Mouse (Mus musculus) stomach, embryonic 14.5 days (tissue): ENCODE measurements around the gene Gdpd3. TPM values are rescaled to one million over a fixed set of nuclear protein-coding genes. Genes with fewer than 3 reads are reported as not detected.

Experiments
- polyA plus RNA-seq: library from polyadenylated mRNA; unstranded; fragments of >200 nt; fragmentation: Nextera tagmentation; extraction: Ambion mirVana; gene quantifications from 2 replicates; pipeline ENCODE4 v1.2.1, GENCODE M21; 2014

Gdpd3 gene
- polyA plus RNA-seq, 1 experiment from 2014 or later, result 2.8 TPM

Other genes starting within 250 kb of the Gdpd3 start
- 163 and 172 TPM in 2 replicates for gene Eif3c, start 199.9 kb upstream of the Gdpd3 start, polyA plus RNA-seq
- 0.20 and 0.43 TPM in 2 replicates for gene Apobr, start 181.4 kb upstream of the Gdpd3 start, polyA plus RNA-seq
- 27.2 and 30.2 TPM in 2 replicates for gene Cln3, start 180.5 kb upstream of the Gdpd3 start, polyA plus RNA-seq
- not detected in 2 replicates for gene Il27, start 171.4 kb upstream of the Gdpd3 start, polyA plus RNA-seq
- gene Nupr1, start 135.5 kb upstream of the Gdpd3 start, polyA plus RNA-seq, result 7.0 and 21.7 TPM in 2 replicates
- 61.2 and 67.4 TPM in 2 replicates for gene Sgf29, start 117.0 kb upstream of the Gdpd3 start, polyA plus RNA-seq
- 5.8 and 7.0 TPM in 2 replicates for gene Sult1a1, start 89.9 kb upstream of the Gdpd3 start, polyA plus RNA-seq
- gene Bola2, start 70.9 kb upstream of the Gdpd3 start, polyA plus RNA-seq, result 118 and 127 TPM in 2 replicates
- 7.1 and 8.4 TPM in 2 replicates for gene Slx1b, start 70.5 kb upstream of the Gdpd3 start, polyA plus RNA-seq
- gene Coro1a, start 58.5 kb upstream of the Gdpd3 start, polyA plus RNA-seq, result 28.6 and 29.5 TPM in 2 replicates
- 98.4 and 105 TPM in 2 replicates for gene Mapk3, start 6.7 kb upstream of the Gdpd3 start, polyA plus RNA-seq
- gene Ypel3, start 10.6 kb downstream of the Gdpd3 start, polyA plus RNA-seq, result 103 and 116 TPM in 2 replicates
- gene Tbx6, start 15.1 kb downstream of the Gdpd3 start, polyA plus RNA-seq, result 0.56 and 0.95 TPM in 2 replicates
- gene Ppp4c, start 26.2 kb downstream of the Gdpd3 start, polyA plus RNA-seq, result 239 and 258 TPM in 2 replicates
- gene Fam57b, start 31.3 kb downstream of the Gdpd3 start, polyA plus RNA-seq, result 1.1 and 1.8 TPM in 2 replicates
- not detected in 2 replicates for gene 4930451I11Rik, start 65.3 kb downstream of the Gdpd3 start, polyA plus RNA-seq
- gene Doc2a, start 81.1 kb downstream of the Gdpd3 start, polyA plus RNA-seq, result 0.75 and 2.0 TPM in 2 replicates
- gene Hirip3, start 95.6 kb downstream of the Gdpd3 start, polyA plus RNA-seq, result 20.2 and 21.2 TPM in 2 replicates
- gene Ino80e, start 96.0 kb downstream of the Gdpd3 start, polyA plus RNA-seq, result 78.2 and 80.3 TPM in 2 replicates
- gene Taok2, start 118.4 kb downstream of the Gdpd3 start, polyA plus RNA-seq, result 28.0 and 30.2 TPM in 2 replicates
- 29.5 and 33.4 TPM in 2 replicates for gene Tmem219, start 156.6 kb downstream of the Gdpd3 start, polyA plus RNA-seq
- 14.7 and 16.1 TPM in 2 replicates for gene Kctd13, start 162.5 kb downstream of the Gdpd3 start, polyA plus RNA-seq
- gene Asphd1, start 183.2 kb downstream of the Gdpd3 start, polyA plus RNA-seq, result 0.35 and 0.36 TPM in 2 replicates
- 2.9 and 3.6 TPM in 2 replicates for gene Sez6l2, start 184.2 kb downstream of the Gdpd3 start, polyA plus RNA-seq
- 96.8 and 106 TPM in 2 replicates for gene Cdipt, start 209.6 kb downstream of the Gdpd3 start, polyA plus RNA-seq
- gene Cdiptos, start 209.8 kb downstream of the Gdpd3 start, polyA plus RNA-seq, result 1.6 and 2.8 TPM in 2 replicates
- gene Mvp, start 248.3 kb downstream of the Gdpd3 start, polyA plus RNA-seq, result 11.4 and 12.4 TPM in 2 replicates